Mouse (Mus musculus) bone marrow, adult 2 months (tissue): Measurements from ENCODE around the gene Ddx3y. TPM values are rescaled to one million over a fixed set of nuclear protein-coding genes. Genes with fewer than 3 reads are reported as not detected.
A peak's percentile ranks its signal among the peaks of the same experiment; 100 is the strongest.

Experiments used
- H3K27ac ChIP-seq: fragments of 200-500 bp; 2 replicates; pipeline ENCODE4 v1.5.1; 2012; ENCODE audit warnings: low read depth, mild to moderate bottlenecking, control low read depth, inconsistent platforms, low read length; ENCODE audit not compliant: control insufficient read depth, poor library complexity, insufficient read depth
- H3K4me1 ChIP-seq: fragments of 200-500 bp; 2 replicates; pipeline ENCODE4 v1.6.1; 2011; ENCODE audit warnings: low read length; ENCODE audit not compliant: control insufficient read depth, insufficient read depth
- H3K4me3 ChIP-seq: fragments of 200-500 bp; replicated peaks from 2 replicates; pipeline ENCODE3; 2011; ENCODE audit warnings: mild to moderate bottlenecking, low read depth, low read length, control low read depth; ENCODE audit not compliant: control insufficient read depth
- CTCF ChIP-seq: fragments of 200-500 bp; IDR thresholded peaks from 2 replicates; pipeline ENCODE4 v1.5.1; 2011; ENCODE audit warnings: low read length, control low read depth; ENCODE audit not compliant: control insufficient read depth, insufficient read depth
- POLR2A ChIP-seq: fragments of 200-500 bp; IDR thresholded peaks from 2 replicates; pipeline ENCODE4 v1.6.1; 2011; ENCODE audit warnings: low read depth, mild to moderate bottlenecking, control low read depth, low read length, borderline replicate concordance; ENCODE audit not compliant: control insufficient read depth
- WGBS: fragments of 180-500 bp; shearing (Covaris S2); methylation state at CpG from one replicate; pipeline ENCODE4 v1.1.7; 2018; 5-methylcytosine and 5-hydroxymethylcytosine counted together
- polyA plus RNA-seq: library from polyadenylated mRNA; stranded (reverse); fragments of >200 nt; gene quantifications from 2 replicates; pipeline ENCODE4 v1.2.4, GENCODE M21; 2011; ENCODE audit warnings: low replicate concordance; ENCODE audit not compliant: missing spikeins, insufficient read depth, insufficient read length

Ddx3y gene
- polyA plus RNA-seq: 9.5 and 10.9 TPM in 2 replicates

DNA sequence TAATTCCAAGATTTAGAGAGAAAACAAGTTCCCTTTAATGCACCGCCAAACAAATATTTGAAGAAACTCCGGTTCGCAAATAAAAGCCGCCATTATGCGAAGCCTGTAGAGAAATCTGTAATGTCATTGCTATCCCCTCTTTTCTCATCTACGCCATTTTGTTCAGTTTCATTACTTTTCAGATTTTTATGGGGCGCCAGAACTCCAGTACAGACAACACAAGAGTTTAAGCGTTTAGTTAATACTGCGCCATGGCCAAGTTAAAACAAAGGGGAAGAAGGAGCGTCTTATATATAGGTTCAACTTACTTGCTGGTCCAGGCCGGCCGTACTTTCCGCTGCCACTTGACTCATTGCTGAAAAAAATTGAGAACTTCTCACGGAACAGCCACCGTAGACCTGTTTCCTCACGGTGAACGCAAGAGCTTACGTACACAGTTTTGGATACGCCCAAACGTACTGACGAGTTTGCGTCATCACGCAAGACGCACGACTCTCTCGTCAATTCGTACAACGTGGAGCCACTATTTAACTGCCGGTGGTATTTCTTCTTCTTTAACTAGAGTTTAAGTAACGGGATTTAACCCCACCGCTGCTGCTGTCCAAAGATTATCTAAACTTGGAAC, at the start of gene Ddx3y:
Ddx3y (minus strand) TSS at position 459 of the 625 bp plus-strand sequence.
- TF ChIP-seq CTCF: no peak
- no peak for TF ChIP-seq POLR2A
- H3K4me3 ChIP-seq: peak within 1 kb of the TSS; percentile 76
- peak within 1 kb of the TSS; percentile 70; the same call in 1 of the 2 replicates for H3K27ac ChIP-seq
- under 1% methylated on average over 31 of the region's 31 CpGs for WGBS
- no peaks in the 10 kb centered on the region for H3K4me1 ChIP-seq

- no peak overlapping the region for H3K27ac ChIP-seq
- no peak overlapping the region for H3K4me3 ChIP-seq
- H3K4me1 ChIP-seq: no peaks in the 10 kb centered on the region
- TF ChIP-seq POLR2A (no peak), CTCF (no peak)
Measured at GRCm38 (mm10) chrY:1293708-1294107, 7.3 kb upstream of the Ddx3y start.

DNA sequence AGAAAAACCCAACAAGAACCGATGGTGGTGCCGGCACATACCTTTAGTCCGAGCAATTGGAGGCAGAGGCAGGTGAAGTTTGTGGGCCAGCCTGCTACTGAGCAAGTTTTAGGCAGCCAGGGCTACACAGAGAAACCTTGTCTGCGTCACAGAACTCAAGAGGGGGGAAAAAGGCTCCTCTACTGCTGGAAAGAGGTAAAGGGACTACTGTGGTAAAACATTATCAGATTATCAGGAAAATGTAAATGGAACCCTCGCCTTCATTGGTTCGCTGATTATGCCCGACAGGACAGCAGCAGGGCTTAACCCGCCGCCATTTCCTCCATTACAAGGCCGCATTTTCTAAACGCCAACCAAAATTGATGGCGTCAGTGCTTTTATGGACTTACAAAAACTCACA, 694 bp downstream of the Ddx3y start:
- Histone ChIP-seq H3K4me1 (no peaks in the 10 kb centered on the region), H3K4me3 (peak overlapping the region; percentile 76), H3K27ac (peak overlapping the region; percentile 46; the same call in 1 of the 2 replicates)
- 9% methylated on average over 12 of the region's 12 CpGs for WGBS
- TF ChIP-seq POLR2A (no peak), CTCF (no peak)

GRCm38 (mm10) chrY:1246117-1246516, 40.3 kb downstream of the Ddx3y start:
- TF ChIP-seq CTCF (no peak), POLR2A (no peak)
- H3K4me3 ChIP-seq: no peak overlapping the region
- 54% methylated on average over 6 of the region's 6 CpGs for WGBS

DNA sequence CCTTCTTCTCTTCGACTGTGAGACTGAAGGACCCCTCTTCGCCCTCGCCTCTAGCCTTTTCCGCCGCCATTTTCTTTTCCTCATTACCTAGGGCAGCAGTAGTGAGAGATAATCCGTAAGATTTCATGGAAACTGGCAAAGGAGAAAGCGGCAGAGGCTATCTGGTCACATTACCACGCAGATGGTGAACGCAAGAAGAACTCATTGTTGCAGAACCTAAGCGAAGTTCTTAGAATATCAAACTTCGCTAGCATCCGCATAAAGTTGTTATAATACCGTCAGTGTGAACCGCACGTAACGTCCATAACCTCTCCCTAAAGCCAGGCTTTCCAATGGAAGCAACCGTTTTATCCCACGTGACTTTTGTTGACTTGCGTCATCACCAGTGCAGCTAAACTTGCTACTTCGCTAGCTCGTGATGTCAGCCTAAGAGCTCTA, 41.0 kb downstream of the Ddx3y start, which contains the start of gene Uty:
Uty (minus strand) TSS at position 334 of the 438 bp plus-strand sequence.
- WGBS: 2% methylated on average over 21 of the region's 21 CpGs
- TF ChIP-seq CTCF (no peak), POLR2A (no peak)
- peak within 1 kb of the TSS; percentile 10 for H3K27ac ChIP-seq
- H3K4me3 ChIP-seq: peak within 1 kb of the TSS; percentile 75
- no peaks in the 10 kb centered on the region for H3K4me1 ChIP-seq

More at GRCm38 (mm10) chrY:1246117-1246516, 40.3 kb downstream of the Ddx3y start:
- H3K27ac ChIP-seq: no peak overlapping the region
- H3K4me1 ChIP-seq: no peaks in the 10 kb centered on the region

GRCm38 (mm10) chrY:1244940-1245339, 41.5 kb downstream of the Ddx3y start:
- Histone ChIP-seq H3K4me1 (no peaks in the 10 kb centered on the region), H3K27ac (peak overlapping the region; percentile 10), H3K4me3 (peak overlapping the region; percentile 75)
- no peak for TF ChIP-seq CTCF
- no peak for TF ChIP-seq POLR2A
- WGBS: 0% methylated on average over 9 of the region's 9 CpGs

DNA sequence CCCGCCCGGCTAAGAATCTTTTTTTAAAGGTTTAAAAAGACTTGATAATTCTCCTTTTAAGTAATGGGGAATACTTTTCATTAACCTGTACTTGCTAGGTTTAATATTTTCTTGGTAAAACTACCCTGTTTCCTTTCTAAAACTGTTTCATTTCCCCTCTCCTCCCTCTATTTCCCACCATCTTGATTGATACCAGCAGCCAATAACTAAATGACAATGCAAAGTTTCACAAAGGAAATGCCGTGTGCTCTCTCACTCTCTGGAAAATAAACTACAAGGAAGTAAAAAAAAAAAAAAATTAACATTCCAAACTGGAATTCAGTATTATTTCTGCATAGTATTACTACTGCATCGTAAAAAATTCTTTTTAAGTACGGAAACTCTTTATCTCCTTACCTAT, 42.0 kb downstream of the Ddx3y start:
- no peak overlapping the region for H3K4me3 ChIP-seq
- H3K27ac ChIP-seq: no peak overlapping the region
- TF ChIP-seq POLR2A (no peak), CTCF (no peak)
- H3K4me1 ChIP-seq: no peaks in the 10 kb centered on the region
- WGBS: 40% methylated on average over 5 of the region's 5 CpGs

GRCm38 (mm10) chrY:1220001-1220400, 66.4 kb downstream of the Ddx3y start:
- 78% methylated on average over 7 of the region's 7 CpGs for WGBS
- TF ChIP-seq POLR2A (no peak), CTCF (no peak)
- Histone ChIP-seq H3K27ac (no peak overlapping the region), H3K4me1 (no peaks in the 10 kb centered on the region), H3K4me3 (no peak overlapping the region)

Other genes with a start within 250 kb of the Ddx3y start
- 7.3 and 8.6 TPM in 2 replicates for gene Uty, start 40.9 kb downstream of the Ddx3y start, polyA plus RNA-seq
- gene Usp9y, start 173.2 kb upstream of the Ddx3y start, polyA plus RNA-seq: not detected in 2 replicates